Mouse (Mus musculus) stomach, embryonic 16.5 days (tissue): Measurements from ENCODE around the gene Tfap2a. TPM values are rescaled to one million over a fixed set of nuclear protein-coding genes. Genes with fewer than 3 reads are reported as not detected.

Experiments used
- ATAC-seq: fragments of 200-750 bp; cut with Nextera tagmentation; 2 replicates; pipeline ENCODE4 v1.8.0; 2017; ENCODE audit warnings: moderate number of reproducible peaks, moderate TSS enrichment; ENCODE audit not compliant: insufficient read depth, low FRiP score
- H3K27ac ChIP-seq: fragments of 300-500 bp; sonication (generic); 2 replicates; pipeline ENCODE4 v1.5.1; 2014; ENCODE audit warnings: low read length
- H3K27me3 ChIP-seq: fragments of 300-500 bp; sonication (generic); 2 replicates; pipeline ENCODE4 v1.6.1; 2014; ENCODE audit warnings: low read length, control low read depth, mixed read lengths; ENCODE audit not compliant: control insufficient read depth, insufficient read depth
- H3K36me3 ChIP-seq: fragments of 300-500 bp; sonication (generic); 2 replicates; pipeline ENCODE4 v1.6.1; 2014; ENCODE audit warnings: low read length; ENCODE audit not compliant: control insufficient read depth, insufficient read depth
- H3K4me1 ChIP-seq: fragments of 300-500 bp; sonication (generic); 2 replicates; pipeline ENCODE4 v1.6.1; 2014; ENCODE audit warnings: low read length, control low read depth, mixed read lengths; ENCODE audit not compliant: control insufficient read depth, insufficient read depth
- H3K4me2 ChIP-seq: fragments of 300-500 bp; sonication (generic); 2 replicates; pipeline ENCODE4 v1.6.1; 2014; ENCODE audit warnings: low read depth, low read length, mixed read lengths
- H3K4me3 ChIP-seq: fragments of 300-500 bp; sonication (generic); replicated peaks from 2 replicates; pipeline ENCODE4 v1.5.1; 2014; ENCODE audit warnings: mild to moderate bottlenecking, low read length
- H3K9ac ChIP-seq: fragments of 300-500 bp; sonication (generic); 2 replicates; pipeline ENCODE4 v1.6.1; 2014; ENCODE audit warnings: low read length
- H3K9me3 ChIP-seq: fragments of 300-500 bp; sonication (generic); replicated peaks from 2 replicates; pipeline ENCODE4 v1.6.1; 2016; ENCODE audit warnings: low read length, control low read depth; ENCODE audit not compliant: control insufficient read depth
- WGBS: fragments of 180-500 bp; shearing (Covaris S2); extraction: QIAGEN DNeasy Blood & Tissue Kit; methylation state at CpG from one replicate; pipeline ENCODE4 v1.1.7; 2014; 5-methylcytosine and 5-hydroxymethylcytosine counted together
- polyA plus RNA-seq: library from polyadenylated mRNA; unstranded; fragments of >200 nt; fragmentation: Nextera tagmentation; extraction: Ambion mirVana; gene quantifications from 2 replicates; pipeline ENCODE4 v1.2.1, GENCODE M21; 2015

Tfap2a gene
- polyA plus RNA-seq, 1 experiment from 2014 or later, result 1.4 TPM

DNA sequence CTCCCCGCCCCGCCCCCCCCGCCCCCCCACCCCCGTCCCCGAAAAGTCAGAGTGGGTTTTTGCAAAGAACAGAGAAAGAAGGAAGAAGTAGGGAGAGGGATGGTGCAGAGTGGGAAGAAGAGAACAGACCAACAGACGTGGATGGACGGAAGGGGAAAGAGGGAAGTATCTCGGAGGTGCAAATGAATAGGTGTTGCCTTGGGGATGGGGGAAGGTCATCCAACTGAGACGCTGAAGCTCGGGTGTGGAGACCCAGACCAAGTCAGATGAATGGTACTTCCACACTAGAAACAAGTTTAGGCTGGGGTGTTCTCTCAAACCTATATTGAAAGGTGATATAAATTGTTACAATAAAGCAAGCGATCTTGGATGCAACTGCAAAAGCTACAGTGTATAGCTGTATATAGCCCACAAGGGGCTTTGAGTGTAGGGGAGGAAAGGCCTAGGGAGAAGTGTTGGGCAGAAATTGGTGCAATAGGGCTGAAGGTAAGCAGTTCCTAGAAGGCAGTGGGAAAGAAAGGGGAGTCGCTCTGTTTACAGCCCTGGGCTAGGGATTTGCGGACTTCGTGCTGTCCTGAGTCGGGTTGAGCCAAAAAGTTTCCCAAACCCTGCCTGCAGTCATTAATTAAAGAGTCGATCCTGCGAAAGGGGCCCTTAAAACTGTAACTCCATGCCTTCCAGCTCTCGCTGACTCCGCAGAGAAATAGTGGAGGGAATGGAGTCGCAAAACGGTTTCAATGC, 28.7 kb downstream of the Tfap2a start:
- Histone ChIP-seq H3K4me2 (no peak overlapping the region), H3K4me3 (no peak overlapping the region), H3K36me3 (no peaks in the 10 kb centered on the region), H3K27me3 (peaks cover 89% of the 10 kb centered on the region), H3K27ac (no peak overlapping the region), H3K9me3 (no peaks in the 10 kb centered on the region), H3K4me1 (no peaks in the 10 kb centered on the region), H3K9ac (no peak overlapping the region)
- no peak for ATAC-seq
- WGBS, result 2% methylated on average over 21 of the region's 21 CpGs

DNA sequence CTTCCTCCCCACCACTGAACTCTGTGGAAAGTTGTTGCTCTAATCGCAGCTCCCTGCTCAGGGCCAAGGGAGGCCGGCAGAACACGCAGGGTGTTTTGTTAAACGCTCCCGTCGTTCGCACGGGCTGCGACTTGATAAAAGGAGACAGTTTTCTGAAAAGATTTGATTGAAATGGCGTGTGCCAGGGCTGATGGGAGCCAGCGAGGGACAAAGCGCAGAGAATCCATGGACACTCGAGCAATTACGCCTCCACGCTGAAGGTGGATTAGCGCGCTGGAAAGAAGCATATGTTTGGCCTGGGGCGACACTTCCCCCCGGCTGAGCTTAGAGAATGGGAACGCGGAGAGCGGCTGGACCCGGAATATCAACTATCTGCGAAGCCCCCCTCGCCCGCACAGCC, 29.3 kb downstream of the Tfap2a start:
- Histone ChIP-seq H3K4me2 (no peak overlapping the region), H3K9me3 (no peaks in the 10 kb centered on the region), H3K36me3 (no peaks in the 10 kb centered on the region), H3K9ac (no peak overlapping the region), H3K27ac (no peak overlapping the region), H3K4me3 (no peak overlapping the region), H3K27me3 (peaks cover 89% of the 10 kb centered on the region), H3K4me1 (no peaks in the 10 kb centered on the region)
- no peak for ATAC-seq
- under 1% methylated on average over 26 of the region's 26 CpGs for WGBS

DNA sequence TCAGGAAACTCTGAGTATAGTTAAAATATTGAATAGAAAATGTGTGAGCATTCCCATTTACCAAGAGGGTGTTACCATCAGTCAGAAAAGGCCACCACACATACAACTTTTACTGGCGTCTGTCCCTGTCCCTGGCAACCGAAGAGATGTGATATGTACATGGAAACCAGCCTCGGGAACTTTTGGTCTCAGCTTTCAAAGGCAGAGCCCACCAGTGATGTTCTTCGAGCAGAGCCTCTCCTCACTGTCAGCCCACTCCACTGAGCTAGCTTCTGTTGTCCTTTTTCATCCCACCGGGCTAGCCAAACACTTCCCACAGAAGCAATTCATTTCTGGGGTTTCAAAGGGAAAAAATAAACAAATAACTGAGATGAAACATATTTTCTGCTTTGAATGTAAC, 29.9 kb downstream of the Tfap2a start:
- Histone ChIP-seq H3K9ac (no peak overlapping the region), H3K36me3 (no peaks in the 10 kb centered on the region), H3K4me2 (no peak overlapping the region), H3K4me1 (no peaks in the 10 kb centered on the region), H3K27me3 (peaks cover 89% of the 10 kb centered on the region), H3K4me3 (no peak overlapping the region), H3K9me3 (no peaks in the 10 kb centered on the region), H3K27ac (no peak overlapping the region)
- ATAC-seq, result no peak
- WGBS, result 3% methylated on average over 5 of the region's 5 CpGs

DNA sequence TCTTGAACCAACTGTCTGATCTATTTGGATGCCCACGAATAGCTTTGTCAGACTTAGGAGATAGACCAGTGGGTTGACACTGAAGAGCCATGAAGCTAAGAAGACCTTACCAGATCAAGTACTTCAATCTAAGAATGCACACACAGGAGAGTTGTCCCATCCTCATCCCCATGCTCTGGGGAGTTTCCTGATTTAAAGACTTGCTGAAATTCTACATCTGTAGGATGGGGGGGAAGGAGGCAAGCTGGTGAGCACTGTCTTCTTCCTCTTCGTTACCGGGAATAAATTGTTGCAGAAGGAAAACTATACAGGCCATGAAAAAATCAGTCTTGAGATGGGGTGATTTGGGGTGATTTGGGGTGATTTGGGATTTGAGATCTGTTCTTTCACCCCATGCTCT, 30.5 kb downstream of the Tfap2a start:
- WGBS, result 11% methylated on average over 3 of the region's 3 CpGs
- H3K4me3 ChIP-seq, result no peak overlapping the region

DNA sequence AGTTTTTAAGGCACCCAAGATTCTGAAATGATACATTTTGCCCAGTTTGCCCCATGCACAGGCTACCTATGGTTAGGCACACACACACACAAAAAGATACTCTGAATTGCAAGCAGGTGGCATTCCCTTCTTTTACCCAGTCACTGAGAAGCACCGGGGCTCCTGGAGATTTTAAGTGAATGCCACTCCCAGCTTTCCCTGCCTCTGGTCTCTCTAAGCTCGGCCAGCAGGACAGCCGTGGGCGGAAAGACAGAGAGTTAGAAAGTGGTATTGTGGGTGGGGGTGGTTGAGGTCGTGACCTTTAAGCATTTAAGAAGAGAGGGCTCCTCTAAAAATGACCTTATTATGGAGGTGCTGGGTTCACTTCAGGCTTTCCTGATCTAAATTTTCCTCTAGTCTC, 31.6 kb downstream of the Tfap2a start:
- H3K4me1 ChIP-seq, result no peaks in the 10 kb centered on the region
- no peaks in the 10 kb centered on the region for H3K36me3 ChIP-seq
- H3K9ac ChIP-seq, result no peak overlapping the region
- WGBS, result 4% methylated on average over 5 of the region's 5 CpGs
- no peak overlapping the region for H3K27ac ChIP-seq
- no peak overlapping the region for H3K4me2 ChIP-seq
- no peaks in the 10 kb centered on the region for H3K9me3 ChIP-seq
- no peak overlapping the region for H3K4me3 ChIP-seq
- no peak for ATAC-seq
- H3K27me3 ChIP-seq, result peaks cover 92% of the 10 kb centered on the region

More for the DNA sequence above, 30.5 kb downstream of the Tfap2a start:
- Histone ChIP-seq H3K27me3 (peaks cover 92% of the 10 kb centered on the region), H3K9me3 (no peaks in the 10 kb centered on the region), H3K27ac (no peak overlapping the region), H3K4me1 (no peaks in the 10 kb centered on the region), H3K4me2 (no peak overlapping the region), H3K36me3 (no peaks in the 10 kb centered on the region), H3K9ac (no peak overlapping the region)
- no peak for ATAC-seq

DNA sequence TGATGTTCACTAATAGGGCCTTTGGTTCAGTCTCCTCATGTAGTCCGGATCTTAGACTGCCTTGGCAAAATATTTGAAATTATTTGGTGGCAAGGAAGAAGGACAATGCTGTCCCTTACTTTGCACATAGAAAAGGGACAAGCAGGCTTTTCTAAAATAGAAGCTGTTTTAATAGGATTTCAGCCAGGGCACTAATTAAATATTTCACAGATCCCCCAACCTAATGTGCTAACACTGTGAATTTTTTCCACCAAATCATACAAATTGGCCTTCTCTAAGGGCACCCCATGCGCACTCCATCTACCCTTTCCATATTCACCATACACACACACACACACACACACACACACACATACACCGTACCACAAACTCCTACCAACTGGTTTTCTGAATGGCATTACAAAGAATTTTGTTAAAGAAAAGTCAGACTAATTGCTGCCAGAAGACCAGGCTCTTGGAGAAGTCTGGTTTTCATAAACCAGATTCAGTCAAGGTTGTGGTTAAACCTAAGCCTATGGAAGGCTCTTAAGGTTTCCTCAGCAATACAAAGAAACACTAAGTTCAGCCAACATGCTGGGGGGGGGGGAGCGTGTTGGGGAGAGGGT, 32.3 kb downstream of the Tfap2a start:
- ATAC-seq, result no peak
- H3K36me3 ChIP-seq, result no peaks in the 10 kb centered on the region
- H3K27ac ChIP-seq, result no peak overlapping the region
- no peak overlapping the region for H3K9ac ChIP-seq
- H3K4me2 ChIP-seq, result no peak overlapping the region
- H3K4me3 ChIP-seq, result no peak overlapping the region
- peaks cover 91% of the 10 kb centered on the region for H3K27me3 ChIP-seq
- H3K9me3 ChIP-seq, result no peaks in the 10 kb centered on the region
- whole genome bisulfite sequencing, result 10% methylated on average over 4 of the region's 4 CpGs
- H3K4me1 ChIP-seq, result no peaks in the 10 kb centered on the region

DNA sequence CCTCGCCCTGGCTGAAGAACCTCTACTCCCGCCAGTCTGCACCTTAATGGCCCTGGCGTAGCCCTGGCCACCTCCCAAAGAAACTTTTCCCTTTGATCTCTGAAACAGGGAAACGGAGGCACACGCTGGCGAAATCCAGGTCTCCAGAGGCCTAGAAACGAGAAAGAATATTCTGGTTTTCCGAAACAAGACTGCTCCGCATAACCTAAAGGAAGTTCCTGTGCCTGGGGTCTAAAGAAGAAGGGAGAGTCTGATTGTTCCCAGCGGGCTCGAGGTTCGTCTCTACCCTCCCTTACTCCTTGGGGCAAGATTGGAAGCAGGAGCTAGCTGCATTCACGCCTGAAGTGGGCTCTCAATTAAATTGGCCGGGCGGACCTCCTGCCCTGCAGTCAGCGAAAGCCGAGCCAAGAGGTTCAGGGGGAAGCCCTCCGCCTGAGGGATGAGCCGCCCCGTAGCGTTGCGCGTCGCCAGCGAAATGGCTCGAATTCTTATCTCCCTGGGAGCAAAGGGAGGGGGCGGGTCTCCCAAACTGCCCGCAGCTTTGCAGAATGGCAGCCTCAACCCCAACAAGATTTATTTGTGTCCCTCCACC, 33.2 kb downstream of the Tfap2a start:
- no peak overlapping the region; the same call in 1 of the 2 replicates for H3K4me3 ChIP-seq
- H3K4me2 ChIP-seq, result 0 out of 2 replicates have a peak overlapping the region, but pooled peaks have one; percentile 2

DNA sequence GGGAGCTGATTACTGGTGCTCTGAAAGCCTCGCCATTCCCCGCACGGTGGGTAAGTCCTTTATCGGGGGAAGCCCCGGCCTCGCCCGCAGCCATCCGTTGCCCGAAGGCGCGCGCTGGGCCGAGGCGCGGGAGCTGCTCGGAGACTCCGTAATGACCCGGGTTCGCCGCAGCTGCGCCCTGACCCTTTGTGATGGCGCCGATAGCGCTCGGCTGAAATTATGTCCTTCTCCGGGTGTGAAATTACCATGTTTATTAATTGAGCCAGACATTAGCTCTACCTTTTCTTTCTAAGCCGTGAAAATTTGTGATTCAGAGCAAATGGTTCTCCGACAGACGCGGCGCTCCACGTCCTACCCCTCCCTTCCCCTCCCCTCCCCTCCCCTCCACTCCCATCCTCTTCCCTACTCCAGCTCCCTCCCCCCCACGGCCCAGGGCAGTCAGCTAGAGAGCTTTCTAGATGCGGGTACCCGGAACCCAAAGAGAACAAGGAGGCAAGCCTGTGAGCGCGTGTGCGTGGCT, 34.1 kb downstream of the Tfap2a start:
- H3K36me3 ChIP-seq, result no peaks in the 10 kb centered on the region
- no peaks in the 10 kb centered on the region for H3K4me1 ChIP-seq
- no peak overlapping the region; the same call in 1 of the 2 replicates for H3K4me3 ChIP-seq
- H3K27me3 ChIP-seq, result peaks cover 88% of the 10 kb centered on the region
- no peak overlapping the region for H3K9ac ChIP-seq
- under 1% methylated on average over 38 of the region's 38 CpGs for WGBS
- H3K9me3 ChIP-seq, result no peaks in the 10 kb centered on the region
- H3K4me2 ChIP-seq, result peak overlapping the region; percentile 14
- no peak for ATAC-seq
- no peak overlapping the region for H3K27ac ChIP-seq

More for the DNA sequence above, 33.2 kb downstream of the Tfap2a start:
- Histone ChIP-seq H3K9me3 (no peaks in the 10 kb centered on the region), H3K27ac (no peak overlapping the region), H3K9ac (no peak overlapping the region), H3K36me3 (no peaks in the 10 kb centered on the region), H3K4me1 (no peaks in the 10 kb centered on the region), H3K27me3 (peaks cover 91% of the 10 kb centered on the region)
- ATAC-seq, result no peak
- under 1% methylated on average over 28 of the region's 28 CpGs for WGBS
